Mouse (Mus musculus): Measurements from ENCODE around the gene Majin.
A peak's percentile ranks its signal among the peaks of the same experiment; 100 is the strongest.

Majin gene

GRCm38 (mm10) chr19:6227864-6228263 lies 43.7 kb downstream of the Majin start:
- DNase-seq (ENCODE audit: low spot score in 2 of 2): no peak

DNA sequence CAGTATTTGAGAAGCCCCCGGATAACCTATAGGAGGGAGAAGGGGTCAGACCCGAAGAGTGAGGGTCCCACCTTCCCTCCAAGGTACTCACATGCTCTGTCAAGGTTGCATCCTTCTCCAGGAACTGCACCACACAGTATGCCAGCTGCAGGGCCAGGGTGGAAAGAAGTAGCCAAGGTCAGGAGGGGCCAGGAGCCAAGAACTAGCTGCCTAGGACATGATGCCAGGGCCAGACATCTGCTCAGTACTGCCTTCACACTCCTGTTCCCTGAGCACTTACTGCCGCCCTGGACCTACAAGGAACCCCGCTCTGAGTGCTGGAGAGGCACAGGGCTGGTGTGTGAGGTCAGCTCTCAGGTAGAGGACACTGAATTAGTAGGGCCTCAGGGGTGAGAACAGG lies 46.2 kb downstream of the Majin start:
- no peak for DNase-seq (ENCODE audit: low spot score in 2 of 2)

DNA sequence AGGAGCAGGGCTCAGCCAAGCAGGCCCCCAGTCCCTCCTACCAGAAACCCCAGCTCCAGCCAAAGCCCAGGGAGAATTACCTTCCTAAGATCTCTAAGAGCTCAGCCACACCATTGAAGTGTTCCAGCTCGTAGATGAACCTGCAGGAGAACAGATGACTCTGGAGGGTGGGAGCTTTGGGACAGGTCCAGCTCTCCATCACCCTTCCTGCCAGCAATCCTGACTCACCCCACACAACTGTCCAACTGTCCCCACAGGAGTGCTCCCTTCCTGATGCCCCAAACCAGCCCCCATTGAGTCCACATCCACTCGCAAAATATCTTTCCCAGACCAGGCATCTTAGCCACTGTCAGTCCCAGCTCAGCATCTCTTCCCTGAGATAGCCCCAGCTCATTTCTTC lies 46.8 kb downstream of the Majin start:
- DNase-seq (ENCODE audit: low spot score in 2 of 2): no peak

DNA sequence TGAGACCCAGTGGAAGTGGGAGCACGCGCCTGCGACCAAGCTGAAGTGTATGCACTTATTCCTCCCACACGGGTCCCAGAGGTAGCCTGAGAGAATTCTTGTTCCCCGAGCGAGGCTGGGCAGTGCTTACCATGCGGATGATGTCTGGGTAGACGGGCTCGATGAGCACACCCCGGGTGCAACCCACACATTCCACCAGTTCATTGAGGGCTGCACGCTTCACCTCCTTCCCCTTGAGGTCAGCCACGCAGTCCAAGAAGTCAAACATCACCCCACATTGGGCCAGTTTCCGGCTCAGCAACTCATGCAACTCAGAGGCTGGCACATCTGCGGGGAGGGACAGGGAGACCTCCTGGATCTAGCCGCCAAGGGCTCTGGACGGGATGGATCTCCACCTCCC lies 49.5 kb downstream of the Majin start:
- no peak for DNase-seq (ENCODE audit: low spot score in 2 of 2)

- no peak for DNase-seq (ENCODE audit: low spot score in 2 of 2)
Observed at GRCm38 (mm10) chr19:6234337-6235083, 50.3 kb downstream of the Majin start.

DNA sequence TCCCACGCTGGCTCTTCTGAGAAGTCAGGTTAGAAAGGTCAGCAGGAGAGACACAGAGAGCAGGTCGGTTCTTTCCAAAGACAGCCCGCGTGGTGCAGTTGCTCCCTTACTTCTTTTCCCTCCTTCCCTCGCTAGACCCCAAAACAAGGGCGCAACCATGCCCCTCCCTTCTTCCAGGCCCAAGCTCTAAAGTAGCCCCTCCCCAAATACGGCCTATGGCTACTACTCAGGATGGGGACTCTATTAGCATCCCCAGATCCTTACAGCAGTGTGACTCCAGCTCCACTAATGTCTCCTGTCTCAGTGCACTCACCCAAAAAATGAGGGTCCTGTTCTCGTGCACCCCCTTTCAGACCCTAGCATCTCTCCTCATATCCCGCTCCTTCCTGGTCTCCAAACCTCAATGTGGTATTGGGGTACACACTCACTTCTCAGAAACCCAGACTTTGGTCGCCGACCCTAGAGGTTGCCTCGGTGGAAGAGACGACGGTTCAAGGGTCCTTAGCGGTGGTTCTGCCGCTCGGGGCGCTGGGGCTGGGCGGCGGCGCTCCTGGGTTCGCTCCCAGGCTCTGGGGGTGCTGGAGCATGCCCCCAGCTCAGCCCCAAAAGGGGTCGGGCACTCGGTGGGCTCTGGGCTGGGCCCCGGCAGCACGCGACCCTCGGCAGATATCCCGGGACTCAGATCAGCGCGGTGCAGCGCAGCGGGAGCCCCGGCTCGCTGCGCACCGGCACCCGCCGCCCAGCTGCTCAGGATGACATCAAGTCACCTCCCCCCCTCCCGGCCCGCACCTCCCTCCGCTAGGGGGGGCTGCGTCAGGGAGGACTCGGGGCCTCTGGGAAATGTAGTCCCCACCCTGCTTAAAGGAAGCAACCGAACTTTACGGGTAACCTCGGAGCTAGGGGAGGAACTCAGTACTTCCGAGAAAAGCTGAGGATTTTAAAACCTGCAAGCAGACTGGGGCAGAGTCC lies 51.2 kb downstream of the Majin start, which contains the start of gene Ppp2r5b:
TSS of gene Ppp2r5b (minus strand) at position 789 of the 969 bp plus-strand sequence.
- peak; percentile 95 to 96 for DNase-seq (ENCODE audit: low spot score in 2 of 2)

- DNase-seq (ENCODE audit: low spot score in 2 of 2): peak; percentile 81 to 82
Observed at GRCm38 (mm10) chr19:6236053-6236441, 51.9 kb downstream of the Majin start.

- no peak for DNase-seq (ENCODE audit: low spot score in 2 of 2)
Observed at GRCm38 (mm10) chr19:6236842-6237241, 52.7 kb downstream of the Majin start.

DNA sequence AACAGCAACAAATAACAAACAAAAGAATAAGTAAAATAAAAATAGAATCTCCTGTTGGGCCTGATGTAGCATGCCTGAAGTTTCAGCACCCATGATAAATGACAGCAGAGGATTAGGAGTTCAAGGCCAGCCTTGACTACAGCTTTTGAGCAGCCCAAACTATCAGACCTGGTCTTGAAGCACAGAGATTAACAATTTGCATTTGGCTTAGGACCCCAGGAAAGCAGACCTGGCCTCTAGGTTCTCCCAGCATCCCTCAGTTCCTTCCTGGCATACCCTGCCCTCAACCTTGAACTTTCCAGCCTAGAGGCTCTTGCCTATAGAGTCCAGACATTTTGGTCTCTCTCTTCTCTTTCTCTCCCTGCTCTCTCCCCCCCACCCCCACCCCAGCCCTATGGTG lies 54.6 kb downstream of the Majin start:
- no peak for DNase-seq (ENCODE audit: low spot score in 2 of 2)

DNA sequence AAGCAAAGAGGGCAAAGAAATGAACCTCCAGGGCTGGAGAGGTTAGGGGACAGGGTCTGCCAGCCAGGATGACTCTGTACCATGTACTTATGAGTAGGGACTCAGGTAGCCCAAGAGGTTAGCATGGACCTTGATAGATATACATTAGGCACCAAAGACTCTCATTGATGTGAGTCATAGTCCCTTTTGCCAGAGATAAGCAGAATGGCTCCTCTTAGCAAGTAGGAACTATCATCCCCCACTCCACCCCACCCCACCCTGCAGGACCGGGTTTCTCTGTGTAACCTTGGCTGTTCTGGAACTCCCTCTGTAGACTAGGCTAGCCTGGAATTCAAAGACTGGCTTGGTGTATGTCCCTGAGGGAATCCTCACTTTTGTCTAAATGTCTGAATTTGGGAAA lies 55.9 kb downstream of the Majin start:
- DNase-seq (ENCODE audit: low spot score in 2 of 2): no peak

- no peak for DNase-seq (ENCODE audit: low spot score in 2 of 2)
Observed at GRCm38 (mm10) chr19:6240725-6241124, 56.5 kb downstream of the Majin start.

DNA sequence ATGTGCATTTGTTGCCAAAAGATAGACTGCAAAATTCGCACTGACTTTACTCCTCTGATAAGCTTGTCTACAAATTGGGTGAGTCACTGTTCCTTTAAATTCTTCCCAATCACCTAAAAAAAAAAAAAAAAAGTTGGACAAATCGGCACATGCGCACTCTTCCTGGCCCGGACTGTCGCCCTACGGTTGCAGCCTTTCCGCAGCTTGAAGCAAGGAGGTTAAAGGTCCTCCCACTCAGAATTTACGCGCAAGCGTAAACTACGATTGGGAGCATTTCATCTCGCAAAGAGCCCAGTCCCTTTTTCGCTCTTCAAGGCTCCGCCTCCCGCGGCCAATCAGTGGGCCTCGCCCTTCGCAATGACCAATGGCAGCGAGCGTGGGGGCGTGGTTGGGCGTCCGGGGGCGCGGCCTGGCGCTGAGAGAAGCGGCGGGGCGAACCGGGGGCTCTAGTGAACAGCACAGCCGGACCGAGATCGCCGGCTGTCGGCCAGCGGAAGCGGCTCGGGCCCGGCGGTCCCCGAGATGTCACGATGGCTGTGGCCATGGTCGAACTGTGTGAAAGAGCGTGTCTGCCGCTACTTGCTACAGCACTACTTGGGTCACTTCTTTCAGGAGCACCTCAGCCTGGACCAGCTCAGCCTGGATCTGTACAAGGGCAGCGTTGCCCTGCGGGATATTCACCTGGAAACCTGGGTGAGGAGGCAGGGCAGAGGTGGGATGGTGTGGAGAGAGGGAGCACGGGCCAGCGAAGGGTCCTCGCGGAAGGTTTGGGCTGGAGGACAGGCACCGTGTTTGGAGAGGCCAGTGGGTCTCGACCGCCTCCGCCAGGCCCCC lies 57.3 kb downstream of the Majin start, which contains the start of gene Atg2a:
TSS of gene Atg2a (plus strand) at position 395 of the 834 bp plus-strand sequence.
- peak; percentile 98 to 99 for DNase-seq (ENCODE audit: low spot score in 2 of 2)

GRCm38 (mm10) chr19:6242281-6242680 lies 58.1 kb downstream of the Majin start:
- peak; percentile 83 to 85 for DNase-seq (ENCODE audit: low spot score in 2 of 2)

DNA sequence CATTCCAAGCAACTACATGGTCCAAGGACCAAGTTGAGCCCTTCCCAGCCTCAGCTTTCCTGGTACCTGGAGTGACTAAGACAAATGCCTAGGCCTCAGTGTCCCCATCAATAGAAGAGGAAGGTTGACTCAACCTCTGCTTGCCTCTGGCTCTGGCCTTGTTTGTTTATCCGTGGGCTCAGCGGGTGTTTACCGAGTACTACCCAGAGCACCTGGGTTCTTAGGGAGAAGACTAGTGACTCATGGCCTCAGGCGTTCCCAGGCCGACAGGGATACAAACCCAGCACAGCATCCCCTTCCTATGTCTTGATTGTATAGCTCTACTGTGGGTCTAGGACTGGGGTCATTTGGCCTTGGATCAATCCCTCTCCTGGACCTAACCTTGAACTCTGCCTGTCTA lies 59.0 kb downstream of the Majin start:
- DNase-seq (ENCODE audit: low spot score in 2 of 2): no peak

GRCm38 (mm10) chr19:6245806-6246205 lies 61.6 kb downstream of the Majin start:
- no peak for DNase-seq (ENCODE audit: low spot score in 2 of 2)

- no peak for DNase-seq (ENCODE audit: low spot score in 2 of 2)
Observed at GRCm38 (mm10) chr19:6247526-6248300, 63.5 kb downstream of the Majin start.

DNA sequence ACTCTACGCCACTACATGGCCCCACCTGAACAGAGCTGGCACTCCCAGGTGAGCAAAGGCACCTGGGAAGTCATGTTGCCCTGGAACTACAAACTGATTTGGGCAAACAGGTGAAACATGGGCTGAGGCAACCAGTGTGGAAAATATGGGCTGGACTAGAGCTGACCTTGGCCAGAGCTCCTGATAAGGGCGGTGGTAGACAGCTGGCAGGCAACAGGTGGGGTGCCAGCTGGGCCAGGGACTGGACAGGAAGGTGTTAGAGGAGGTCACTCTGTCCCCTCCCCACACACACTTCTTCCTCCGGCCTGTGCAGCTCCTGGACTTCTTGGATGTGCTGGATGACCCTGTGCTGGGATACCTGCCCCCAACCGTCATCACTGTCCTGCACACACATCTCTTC lies 68.8 kb downstream of the Majin start:
- no peak for DNase-seq (ENCODE audit: low spot score in 2 of 2)

DNA sequence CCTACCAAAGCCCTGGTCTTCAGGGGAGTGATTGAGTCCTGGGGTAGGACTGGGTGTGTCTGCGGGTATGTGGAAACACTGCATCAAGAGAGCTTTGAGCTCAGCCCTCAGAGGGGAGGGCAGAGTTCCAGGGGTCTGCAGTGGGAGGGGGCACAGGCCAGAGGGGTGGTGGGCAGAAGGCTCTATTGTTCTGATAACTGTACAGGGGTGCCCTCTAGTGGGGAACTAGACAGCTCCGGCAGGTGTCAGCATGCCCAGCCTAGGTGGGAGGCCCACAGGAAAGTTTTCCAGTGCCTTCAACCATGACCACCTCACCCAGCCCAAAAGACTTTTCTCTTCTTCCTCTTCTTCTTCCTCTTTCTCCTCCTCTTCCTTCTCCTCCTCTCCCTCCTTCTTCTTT lies 76.2 kb downstream of the Majin start:
- peak in 1 of 2 experiments; percentile 41 for DNase-seq (ENCODE audit: low spot score in 2 of 2)

DNA sequence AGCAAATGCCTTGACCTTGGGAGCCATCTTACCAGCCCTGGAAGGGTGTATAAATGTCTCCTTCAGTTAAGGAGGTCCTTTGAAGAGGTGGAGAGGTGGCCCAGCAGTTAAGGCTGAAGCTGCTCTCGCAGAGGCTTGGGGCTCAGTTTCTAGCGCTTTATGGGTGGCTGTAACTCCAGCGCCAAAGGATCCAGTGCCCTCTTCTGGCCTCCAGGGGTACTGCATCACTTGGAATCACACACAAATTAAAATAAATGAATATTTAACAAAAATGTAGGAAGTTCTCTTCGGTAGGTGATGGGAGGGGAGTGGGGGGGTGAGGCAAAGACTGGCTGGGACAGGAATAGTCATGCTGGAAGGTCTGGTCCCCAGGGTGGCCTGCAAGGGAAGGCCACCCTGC lies 76.8 kb downstream of the Majin start:
- DNase-seq (ENCODE audit: low spot score in 2 of 2): no peak

DNA sequence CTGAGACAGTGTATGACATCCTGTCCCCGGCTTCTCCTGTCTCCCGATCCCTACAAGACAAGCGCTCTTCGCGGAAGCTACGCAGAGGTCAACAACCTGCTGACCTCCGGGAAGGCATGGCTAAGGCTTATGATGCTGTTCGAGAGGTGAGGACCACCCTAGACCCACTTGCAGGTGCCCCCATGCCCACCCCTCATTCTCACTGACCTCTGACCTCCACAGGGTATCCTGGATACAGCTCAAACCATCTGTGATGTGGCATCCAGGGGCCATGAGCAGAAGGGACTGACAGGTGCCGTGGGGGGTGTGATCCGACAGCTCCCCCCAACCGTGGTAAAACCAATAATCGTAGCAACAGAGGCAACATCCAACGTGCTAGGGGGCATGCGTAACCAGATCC lies 77.2 kb downstream of the Majin start:
- no peak for DNase-seq (ENCODE audit: low spot score in 2 of 2)

GRCm38 (mm10) chr19:6262222-6262621 lies 78.0 kb downstream of the Majin start:
- peak; percentile 69 to 79 for DNase-seq (ENCODE audit: low spot score in 2 of 2)
